Mouse (Mus musculus) CD4-positive helper T cell, adult 2 months (primary cell): Measurements from ENCODE around the gene Ttc19.
A peak's percentile ranks its signal among the peaks of the same experiment; 100 is the strongest.

ENCODE experiments used
- DNase-seq: peaks from one replicate; pipeline ENCODE4 v3.0.0-alpha.2; 2012; ENCODE audit warnings: low read depth, missing footprints, low spot score

Gene Ttc19

DNA sequence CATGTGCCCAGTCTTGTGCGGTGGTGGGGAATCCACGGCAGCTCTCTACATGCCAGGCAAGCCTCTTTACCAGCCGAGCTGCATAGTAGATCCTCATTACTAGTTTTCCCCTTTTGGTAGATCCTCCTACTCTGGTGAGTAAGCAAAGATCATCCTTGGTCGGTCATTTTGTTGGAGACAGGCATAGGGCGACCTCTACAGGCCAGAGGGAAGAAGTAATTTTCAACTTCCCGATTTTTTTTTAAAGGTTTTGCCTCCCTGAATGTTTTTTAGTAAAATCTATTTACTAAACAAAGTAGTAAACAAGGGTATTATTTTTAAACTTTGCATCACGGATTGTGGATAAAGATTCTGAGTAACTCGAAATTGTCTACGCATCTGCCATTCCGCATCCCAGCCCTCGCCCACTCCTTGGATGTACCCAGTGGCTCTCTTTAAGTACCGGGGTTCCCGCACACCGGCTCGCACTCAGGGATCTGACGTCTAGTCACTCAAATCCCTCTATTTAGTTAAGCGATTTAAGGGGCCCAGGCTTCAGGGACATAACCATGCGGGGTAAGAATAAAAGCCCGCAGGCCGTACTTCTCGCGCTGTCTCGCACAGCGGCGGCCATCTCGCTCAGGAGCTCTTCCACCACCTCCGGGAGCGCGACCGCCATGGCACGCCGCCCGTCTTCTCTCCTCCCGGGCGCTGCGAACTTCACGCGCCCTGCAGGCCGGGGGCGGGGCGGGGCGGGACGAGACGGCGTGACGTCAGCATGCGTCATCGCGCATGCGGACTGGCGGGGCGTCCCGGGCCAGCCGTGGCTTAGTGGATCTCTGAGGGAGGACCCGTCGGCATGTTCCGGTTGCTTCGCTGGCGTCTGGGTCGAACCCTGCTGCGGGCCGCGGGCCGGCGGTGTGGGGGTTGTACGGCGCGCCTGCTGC is at the start of gene Ttc19, which contains the start of gene Zswim7:
Ttc19 (plus strand) TSS at position 799 of the 926 bp plus-strand sequence.
Zswim7 (minus strand) TSS at position 701 of the 926 bp plus-strand sequence.
- DNase-seq = peak; percentile 97

DNA sequence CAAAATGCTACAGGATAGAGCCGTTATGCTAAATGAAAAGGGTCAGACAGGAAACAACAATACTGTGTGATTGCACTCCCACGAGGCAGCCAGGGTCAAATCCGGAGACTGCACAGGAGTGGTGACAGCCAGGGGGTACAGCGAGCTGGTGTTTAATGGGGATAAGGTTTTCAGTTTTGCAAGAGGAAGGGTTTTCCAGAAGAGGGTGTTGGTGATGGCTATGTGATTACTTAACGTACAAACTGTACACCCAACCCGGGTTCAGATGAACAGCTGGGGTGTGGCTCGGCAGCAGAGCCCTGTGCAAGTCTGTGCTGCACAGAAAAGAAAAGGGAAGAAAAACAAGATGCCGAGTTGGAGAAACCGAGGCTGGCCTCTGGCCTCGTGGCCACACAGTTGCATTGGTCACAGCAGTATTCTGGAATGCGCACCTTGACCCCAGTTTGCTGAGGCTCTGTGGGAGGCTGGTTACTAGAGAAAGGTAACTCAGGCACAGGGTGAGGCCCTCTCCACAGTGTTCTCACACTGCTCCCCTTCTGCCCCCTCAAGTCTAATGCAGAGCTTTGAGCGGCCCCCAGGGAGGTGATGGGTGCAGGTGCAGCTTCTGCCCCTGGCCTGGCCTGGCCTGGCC is 40.5 kb upstream of the Ttc19 start:
- DNase-seq = no peak

DNA sequence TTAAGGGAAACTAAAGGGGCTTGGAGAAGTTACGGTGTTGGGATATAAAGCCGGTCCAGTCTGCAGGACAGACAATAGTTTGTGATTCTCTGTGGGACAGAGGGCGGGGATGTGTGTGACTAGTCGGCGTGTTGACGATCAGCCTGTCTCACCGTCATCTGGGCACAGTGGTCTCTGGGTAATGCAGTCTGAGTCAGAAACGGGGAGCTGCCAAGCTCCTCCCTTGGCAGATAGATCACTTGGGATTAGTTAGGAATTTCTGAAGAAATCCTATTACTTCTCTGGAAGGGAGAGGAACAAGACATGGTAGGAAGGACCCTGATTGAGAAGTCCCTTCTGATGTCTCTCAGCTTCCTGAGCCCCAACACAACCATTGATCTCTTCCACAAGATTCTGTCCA is 37.4 kb upstream of the Ttc19 start:
- no peak for DNase-seq

DNA sequence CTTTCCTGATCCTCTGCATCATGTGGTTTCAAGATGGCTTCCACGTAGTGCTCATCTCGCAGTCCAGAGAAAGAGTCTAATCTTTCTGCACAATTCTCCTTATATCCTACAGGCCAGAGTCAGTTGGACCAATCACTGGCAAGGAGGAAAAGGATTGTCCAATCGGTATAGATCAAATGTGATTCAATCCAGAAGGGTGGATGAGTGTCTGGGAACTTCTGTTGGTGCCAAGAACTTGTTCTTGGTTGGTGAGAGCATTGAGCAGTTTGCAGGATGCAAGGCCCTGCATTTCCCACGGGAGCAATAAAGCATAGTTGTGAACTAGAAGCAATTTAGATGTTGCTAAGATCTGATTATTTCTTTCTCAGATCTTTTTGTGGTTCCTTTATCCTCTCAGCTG is 36.8 kb upstream of the Ttc19 start:
- DNase-seq = no peak

DNA sequence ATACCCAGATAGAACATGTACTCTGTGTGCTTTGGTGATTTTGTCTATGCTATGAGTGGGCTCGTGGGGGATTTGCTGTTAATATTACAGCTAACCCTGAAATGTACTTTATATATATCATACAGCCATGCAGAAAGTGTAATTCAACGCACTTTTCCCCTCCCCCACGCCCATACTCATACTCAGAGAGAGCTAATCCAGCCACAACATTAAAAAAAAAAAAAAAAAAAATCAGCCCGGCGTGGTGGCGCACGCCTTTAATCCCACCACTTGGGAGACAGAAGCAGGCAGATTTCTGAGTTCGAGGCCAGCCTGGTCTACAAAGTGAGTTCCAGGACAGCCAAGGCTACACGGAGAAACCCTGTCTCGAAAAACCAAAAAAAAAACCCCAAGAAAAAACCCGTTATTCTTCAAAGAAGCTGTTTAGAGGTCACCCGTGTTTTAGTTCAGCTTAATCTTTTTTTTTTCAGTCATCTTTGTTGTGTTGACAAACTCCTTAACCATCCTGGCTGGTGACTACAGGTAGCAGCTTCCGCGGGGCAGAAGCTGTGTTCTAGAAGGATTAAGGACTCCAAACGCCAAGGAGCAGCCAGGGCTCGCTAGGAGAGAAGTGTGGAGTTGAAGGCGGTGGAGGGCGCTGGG is 33.4 kb upstream of the Ttc19 start:
- DNase-seq = no peak

DNA sequence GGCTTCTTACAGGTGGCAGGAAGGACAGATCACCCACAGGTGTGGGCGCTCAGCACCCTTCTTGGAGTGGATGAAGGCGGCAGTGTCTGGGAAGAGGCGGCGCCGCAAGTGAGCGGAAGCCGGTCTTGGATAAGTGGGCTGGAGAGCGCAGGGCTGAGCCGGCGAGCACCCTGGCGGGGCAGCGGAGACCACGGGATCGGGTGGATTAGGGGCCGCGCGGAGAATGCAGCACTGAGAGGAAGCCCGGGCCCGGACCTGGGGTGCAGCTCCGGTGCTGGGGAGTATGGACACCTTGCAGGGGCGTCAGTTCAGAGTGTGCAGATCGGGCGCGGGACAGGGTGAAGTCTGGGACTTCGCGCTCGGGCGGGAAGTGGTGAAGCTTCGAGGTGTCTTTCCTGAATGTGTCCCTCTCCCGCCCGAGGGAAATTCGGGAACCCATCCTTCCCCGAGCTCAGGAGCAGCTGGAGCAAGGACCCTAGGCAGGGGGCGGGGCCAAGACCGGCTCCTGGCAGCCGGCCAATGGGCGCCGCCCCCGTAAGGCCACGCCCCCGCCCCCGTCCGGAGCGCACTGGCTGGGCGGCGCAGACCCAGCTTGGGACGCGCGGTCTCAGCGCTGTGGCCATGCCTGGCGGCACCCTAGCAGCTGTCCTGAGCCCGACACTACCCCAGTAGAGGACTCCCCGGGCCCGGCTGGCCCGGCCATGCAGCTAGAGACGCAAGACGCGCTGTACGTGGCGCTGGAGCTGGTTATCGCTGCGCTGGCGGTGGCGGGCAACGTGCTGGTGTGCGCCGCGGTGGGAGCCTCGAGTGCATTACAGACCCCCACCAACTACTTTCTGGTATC is 32.6 kb upstream of the Ttc19 start, which contains the start of gene Adora2b:
Adora2b (plus strand) TSS at position 584 of the 844 bp plus-strand sequence.
- peak; percentile 44 for DNase-seq

DNA sequence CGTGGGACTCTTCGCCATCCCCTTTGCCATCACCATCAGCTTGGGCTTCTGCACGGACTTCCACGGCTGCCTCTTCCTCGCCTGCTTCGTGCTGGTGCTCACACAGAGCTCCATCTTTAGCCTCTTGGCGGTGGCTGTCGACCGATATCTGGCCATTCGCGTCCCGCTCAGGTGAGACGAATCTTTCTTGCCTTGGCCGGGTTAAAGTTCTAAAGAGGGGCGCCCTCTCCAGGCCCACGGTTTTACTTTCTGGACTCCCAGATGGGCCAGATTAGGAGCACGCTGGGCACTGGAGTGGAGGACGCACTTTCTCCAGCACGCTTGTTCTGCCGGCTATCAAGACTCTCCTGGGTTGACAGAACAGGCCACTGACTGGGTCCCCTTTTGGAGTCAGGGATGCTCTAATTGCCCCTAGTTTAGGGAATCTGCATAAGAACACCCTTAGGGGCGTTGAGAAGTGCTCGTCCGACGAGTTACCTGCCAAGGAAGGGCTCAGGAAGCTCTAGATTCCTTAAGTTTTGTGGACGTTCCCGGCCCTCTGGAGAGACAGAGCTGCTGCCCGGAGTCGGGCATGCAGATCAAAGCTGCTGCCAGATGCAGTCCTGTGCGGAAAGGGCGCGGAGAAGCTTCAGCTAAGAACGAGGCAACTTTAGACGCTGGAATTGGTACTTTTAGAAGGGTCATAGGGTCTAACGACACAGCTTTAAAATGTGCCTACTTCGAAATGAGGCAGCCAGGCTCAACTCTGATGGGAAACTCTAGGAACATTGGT is 31.8 kb upstream of the Ttc19 start:
- DNase-seq = no peak

DNA sequence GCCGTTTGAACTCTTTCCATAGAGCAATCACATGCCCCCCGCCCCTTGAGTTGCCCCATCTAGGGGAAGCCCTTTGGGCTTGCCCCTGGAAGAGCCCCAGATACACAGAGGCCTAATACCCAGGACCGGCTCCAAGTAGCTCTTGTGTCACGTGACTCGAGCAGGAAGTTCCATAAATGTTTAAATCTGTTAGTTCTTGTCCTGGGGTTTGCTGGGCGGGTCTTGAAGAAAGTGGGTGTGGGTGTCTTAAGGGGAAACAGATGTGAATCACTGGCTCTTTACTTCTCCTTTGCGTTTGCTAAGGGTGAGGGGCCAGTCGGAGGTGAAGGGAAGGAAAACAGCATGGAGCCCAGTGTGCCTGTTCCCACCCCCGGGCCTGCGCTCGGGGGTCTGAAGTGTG is 30.2 kb upstream of the Ttc19 start:
- no peak for DNase-seq

DNA sequence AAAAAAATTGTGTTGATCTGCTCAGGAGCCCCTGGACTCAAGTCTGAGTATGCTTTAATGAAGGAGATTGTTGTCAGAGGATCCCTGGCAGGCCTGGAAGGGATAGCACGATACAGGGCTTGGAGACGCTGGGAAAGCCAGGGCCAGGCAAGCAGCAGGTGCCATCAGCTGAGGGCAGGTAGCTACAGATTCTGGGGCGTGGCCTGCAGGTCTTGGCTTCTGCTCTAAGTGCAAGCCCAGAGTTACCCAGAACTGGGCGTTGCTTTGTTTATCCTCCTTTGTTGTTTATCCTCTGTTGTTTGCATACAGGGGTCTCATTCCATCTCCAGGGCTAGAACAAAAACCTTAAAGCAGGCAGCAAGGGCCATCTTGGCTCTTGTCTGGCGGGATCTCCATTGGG is 27.9 kb upstream of the Ttc19 start:
- no peak for DNase-seq

DNA sequence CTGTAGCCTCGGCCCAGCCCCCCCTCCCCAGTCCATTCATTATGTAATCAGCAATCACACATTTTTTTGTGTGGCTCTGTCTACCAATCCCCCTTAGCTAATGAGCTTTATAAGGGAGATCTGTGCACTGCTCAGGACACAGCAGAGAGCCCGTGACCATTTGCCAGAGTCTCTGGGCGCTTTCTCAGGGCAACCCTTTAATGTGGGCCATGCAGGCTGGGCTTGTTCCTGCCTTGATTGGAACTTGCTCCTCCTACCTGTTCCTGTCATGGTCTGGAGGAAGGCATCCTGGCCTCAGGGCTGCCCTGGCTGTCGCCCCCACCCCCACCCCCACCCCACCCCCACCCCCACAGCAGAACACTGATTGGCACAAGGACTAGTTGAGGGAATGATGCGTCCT is 22.1 kb upstream of the Ttc19 start:
- DNase-seq = no peak

DNA sequence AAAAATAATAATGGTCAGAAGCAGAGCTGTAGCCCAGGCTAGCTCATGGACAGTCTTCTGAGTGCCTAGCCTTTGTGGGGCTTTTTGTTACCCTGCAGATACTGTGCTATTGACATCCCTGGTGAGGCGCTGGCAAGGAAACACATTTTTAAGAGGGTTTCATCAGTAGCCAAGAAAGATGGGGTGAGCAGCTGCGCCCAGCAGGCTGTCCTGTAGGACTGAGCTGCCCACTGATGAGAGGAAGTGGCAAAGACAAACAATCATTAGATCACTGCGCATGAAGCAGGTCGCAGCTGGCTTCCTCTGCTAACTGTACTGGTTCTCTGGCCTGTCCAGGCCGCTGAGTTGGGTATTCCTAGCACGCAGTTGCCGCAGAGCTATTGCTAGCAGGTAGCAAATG is 17.7 kb upstream of the Ttc19 start:
- no peak for DNase-seq

DNA sequence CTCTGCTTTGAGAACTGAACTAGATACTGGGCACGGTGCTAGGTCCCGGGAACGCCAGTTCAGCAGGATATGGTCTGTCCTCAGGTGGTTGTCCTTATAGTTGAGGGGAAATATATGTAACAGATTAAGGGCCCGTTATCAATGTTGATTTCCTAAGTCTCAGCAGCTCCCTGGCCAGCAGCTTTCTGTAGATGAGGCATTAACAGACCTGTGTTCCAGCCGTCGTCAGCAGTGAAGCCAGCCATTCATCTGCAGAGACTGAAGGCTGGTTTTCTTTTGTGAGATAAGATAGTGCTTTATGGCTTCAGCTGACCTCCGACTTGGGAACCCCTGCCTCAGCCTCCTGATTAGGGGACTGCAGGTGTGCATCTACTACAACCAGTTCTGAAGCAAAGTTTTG is 17.3 kb upstream of the Ttc19 start:
- DNase-seq = no peak

DNA sequence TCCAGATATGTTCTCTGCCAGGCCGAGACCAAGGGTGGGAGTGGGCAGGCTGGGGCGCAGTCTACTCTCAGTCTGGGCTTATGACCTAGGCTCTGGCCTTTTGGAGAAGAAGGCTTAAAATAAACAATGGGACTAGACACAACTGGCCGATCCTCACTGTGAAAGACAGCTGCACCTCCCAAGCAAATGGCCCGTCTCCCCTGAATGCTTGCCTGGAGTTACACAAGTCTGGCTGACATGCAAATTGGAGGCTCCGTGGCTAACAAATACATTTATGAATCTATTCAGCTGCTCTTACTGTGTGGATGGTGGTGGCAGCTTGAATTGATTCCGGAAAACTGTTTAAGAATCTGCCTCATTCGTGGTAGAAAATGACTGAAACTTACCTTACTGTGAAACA is 15.6 kb upstream of the Ttc19 start:
- no peak for DNase-seq

DNA sequence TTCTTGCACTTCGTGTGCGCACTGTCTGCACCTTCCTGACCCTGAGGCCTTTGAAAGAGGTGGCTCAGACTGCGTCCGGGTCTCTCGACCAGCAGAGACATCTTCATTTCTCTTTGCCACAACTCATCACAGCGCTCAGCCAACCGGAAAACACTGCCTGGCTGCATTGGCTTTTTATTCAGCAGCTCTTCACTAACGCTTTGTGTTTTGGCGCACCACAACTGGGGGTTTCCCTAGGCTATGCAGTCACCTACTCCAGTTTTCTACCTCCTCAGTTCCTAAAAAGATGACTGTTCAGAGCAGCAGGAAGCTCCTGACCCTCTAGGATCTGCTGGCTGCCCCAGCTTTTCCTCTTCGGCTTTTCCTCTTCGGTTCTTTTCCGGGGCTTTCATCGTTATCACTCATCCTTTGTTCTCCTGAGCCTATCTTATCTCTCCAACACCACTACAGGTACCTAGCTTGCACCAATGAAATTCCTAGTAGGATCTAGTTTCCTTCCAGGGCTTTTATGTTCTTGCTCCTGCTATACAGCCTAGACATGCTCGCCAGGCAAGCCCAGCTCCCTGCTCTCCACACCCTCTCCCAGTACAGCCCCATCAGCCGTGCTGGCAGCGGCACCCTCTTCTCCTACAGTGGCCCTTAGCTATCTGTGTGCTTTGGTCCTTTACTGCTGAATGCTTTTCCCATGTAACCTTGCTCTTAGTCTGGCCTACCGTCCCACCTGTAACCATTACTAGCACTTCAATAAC is 14.6 kb upstream of the Ttc19 start:
- DNase-seq = no peak

DNA sequence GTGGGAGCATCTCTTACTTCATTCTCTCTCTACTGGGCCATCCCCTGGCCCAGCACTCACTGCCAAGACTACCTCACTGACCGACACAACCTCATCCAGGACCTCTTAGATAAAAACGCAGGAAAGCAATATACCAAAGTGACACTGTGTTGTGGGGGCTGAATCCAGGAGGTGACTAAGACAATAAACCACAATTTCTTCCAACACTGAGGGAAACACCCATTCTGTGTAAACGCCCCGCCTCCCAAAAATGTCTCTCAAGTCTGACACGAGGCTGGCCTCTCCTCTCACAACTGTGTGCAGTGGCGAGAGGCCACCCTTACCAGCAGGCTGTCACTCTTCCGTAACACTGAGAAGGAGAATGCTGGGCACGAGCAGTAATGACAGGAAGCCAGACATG is 12.9 kb upstream of the Ttc19 start:
- no peak for DNase-seq

DNA sequence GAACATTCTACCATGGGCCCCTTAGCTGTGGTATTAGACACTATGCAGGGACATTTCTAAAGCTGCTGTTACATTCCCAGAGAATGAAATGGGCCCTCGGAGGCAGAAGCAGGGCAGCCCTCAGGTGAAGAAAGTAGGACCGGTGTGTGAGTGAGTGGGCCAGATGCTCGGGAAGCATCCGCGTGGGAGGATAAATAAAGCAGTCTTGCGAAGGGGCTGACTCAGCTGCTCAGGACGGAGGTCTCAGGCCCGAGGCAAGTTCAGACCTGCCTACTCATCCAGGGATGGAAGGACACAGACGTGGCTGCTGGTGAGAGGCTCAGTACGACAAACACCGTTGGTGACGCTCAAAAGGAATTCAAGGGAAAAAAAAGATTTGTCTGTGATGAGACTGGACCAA is 12.2 kb upstream of the Ttc19 start:
- no peak for DNase-seq

DNA sequence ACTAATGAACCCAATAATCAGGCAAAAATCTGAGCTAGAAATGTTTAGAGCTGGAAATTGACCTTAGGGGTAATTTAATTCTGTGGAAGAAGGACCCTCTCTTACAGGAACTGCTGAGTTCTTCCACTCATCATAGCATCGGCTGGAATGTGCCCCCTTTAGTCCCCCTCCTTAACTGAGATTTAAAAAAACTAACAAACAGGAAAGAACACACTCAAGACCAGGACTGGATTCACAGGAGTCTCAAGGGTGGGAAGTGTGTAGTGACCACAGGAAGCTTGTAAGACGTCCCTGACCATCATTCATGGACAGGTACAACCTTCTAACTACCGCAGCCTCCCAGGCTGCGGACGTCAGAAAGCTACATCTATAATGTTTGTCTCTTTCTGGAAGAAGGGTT is 10.4 kb upstream of the Ttc19 start:
- DNase-seq = no peak

DNA sequence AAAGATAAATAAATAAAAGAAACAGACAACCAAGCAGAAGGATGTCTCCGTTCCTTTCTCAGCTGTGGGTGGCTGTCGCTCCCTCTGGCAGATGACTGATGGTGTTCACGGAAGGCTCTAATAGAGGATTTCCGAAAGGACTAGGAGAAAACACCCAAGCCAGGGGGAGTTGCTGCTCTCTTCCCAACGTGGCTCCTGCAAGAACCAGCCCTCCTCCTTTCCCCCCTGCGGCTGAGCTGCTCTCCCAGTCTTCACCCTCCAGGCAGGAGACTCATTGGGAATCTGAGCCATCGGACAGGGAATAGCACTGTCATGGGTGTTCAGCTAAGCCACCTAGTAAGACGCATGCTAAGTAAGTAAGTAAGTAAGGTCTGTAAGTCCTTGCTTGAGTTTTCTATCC is 4.2 kb upstream of the Ttc19 start:
- no peak for DNase-seq

DNA sequence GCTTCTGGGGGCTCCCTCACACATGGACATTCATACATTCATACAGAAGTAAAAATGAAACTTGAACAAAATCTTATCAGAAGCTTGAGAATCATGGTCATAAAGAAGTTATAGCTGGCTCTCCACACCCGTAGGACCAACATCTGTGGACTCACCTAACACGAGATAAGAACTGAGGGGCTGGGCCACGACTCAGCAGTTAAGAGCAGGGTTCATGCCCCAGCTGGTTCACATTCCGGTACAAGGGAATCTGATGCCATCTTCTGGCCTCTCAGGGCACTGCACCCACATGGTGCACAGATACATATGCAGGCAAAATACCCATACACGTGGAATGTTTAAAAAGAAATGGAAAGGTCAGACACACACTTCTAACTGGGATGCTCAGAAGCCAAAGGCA is 3.2 kb upstream of the Ttc19 start:
- DNase-seq = peak; percentile 57

DNA sequence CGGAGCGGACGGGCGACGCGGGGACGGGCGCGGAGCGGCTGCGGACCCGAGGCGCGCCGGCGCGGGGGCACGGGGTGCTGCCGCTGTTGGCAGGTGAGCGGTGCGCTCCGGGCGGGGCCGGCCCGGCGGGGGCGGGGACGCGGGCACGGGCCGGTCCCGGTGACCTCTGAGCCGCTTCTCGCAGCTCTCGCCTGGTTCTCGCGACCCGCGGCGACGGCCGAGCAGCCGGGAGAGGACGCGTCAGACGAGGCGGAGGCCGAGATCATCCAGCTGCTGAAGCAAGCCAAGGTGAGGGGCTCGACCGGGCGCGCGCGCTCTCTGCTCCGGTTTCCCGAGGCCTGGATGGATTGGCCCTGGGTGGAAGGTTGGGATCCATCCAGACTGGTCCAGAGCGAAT is 326 bp downstream of the Ttc19 start:
- no peak for DNase-seq
